Mouse (Mus musculus) heart, embryonic 12.5 days (tissue): ENCODE measurements around the gene Ttc23. TPM values are rescaled to one million over a fixed set of nuclear protein-coding genes. Genes with fewer than 3 reads are reported as not detected.
A peak's percentile ranks its signal among the peaks of the same experiment; 100 is the strongest.

Experiments
- ATAC-seq: fragments of 200-750 bp; cut with Nextera tagmentation; 2 replicates; pipeline ENCODE4 v1.8.0; 2017; ENCODE audit warnings: moderate TSS enrichment, moderate library complexity; ENCODE audit not compliant: insufficient number of reproducible peaks, low FRiP score
- H3K27ac ChIP-seq: fragments of 300-500 bp; sonication (generic); 2 replicates; pipeline ENCODE4 v1.5.1; 2016; ENCODE audit warnings: mild to moderate bottlenecking, moderate library complexity; ENCODE audit not compliant: poor library complexity, severe bottlenecking
- H3K27me3 ChIP-seq: fragments of 300-500 bp; sonication (generic); replicated peaks from 2 replicates; pipeline ENCODE4 v1.6.1; 2016; ENCODE audit warnings: mild to moderate bottlenecking, moderate library complexity
- H3K36me3 ChIP-seq: fragments of 300-500 bp; sonication (generic); 2 replicates; pipeline ENCODE4 v1.6.1; 2016; ENCODE audit warnings: mild to moderate bottlenecking, moderate library complexity
- H3K4me1 ChIP-seq: fragments of 300-500 bp; sonication (generic); replicated peaks from 2 replicates; pipeline ENCODE4 v1.6.1; 2016; ENCODE audit warnings: mild to moderate bottlenecking
- H3K4me2 ChIP-seq: fragments of 300-500 bp; sonication (generic); 2 replicates; pipeline ENCODE4 v1.6.1; 2016; ENCODE audit warnings: mild to moderate bottlenecking, moderate library complexity
- H3K4me3 ChIP-seq: fragments of 300-500 bp; sonication (generic); 2 replicates; pipeline ENCODE4 v1.5.1; 2016; ENCODE audit warnings: mild to moderate bottlenecking
- H3K9ac ChIP-seq: fragments of 300-500 bp; sonication (generic); 2 replicates; pipeline ENCODE4 v1.6.1; 2016; ENCODE audit warnings: mild to moderate bottlenecking, moderate library complexity
- H3K9me3 ChIP-seq: fragments of 300-500 bp; sonication (generic); replicated peaks from 2 replicates; pipeline ENCODE4 v1.6.1; 2016; ENCODE audit warnings: mild to moderate bottlenecking, moderate library complexity
- WGBS: fragments of 180-500 bp; shearing (Covaris S2); methylation state at CpG from one replicate; pipeline ENCODE4 v1.1.7; 2016; 5-methylcytosine and 5-hydroxymethylcytosine counted together
- microRNA-seq: library from miRNA; unstranded; fragments of <30 nt; microRNA quantifications from one replicate; pipeline ENCODE4, GENCODE M21; 2017
- polyA plus RNA-seq: library from polyadenylated mRNA; unstranded; fragments of >200 nt; fragmentation: Nextera tagmentation; extraction: Ambion mirVana; gene quantifications from 2 replicates; pipeline ENCODE4 v1.2.1, GENCODE M21; 2016

The Ttc23 gene
- polyA plus RNA-seq, 1 experiment from 2014 or later: 19.2 TPM

- H3K36me3 ChIP-seq: no peaks in the 10 kb centered on the region
- H3K9me3 ChIP-seq: 0 out of 2 replicates have a peak, but pooled peaks cover 4% of the 10 kb centered on the region
- no peak overlapping the region for H3K4me2 ChIP-seq
- H3K9ac ChIP-seq: no peak overlapping the region
- no peak for ATAC-seq
- H3K27me3 ChIP-seq: no peaks in the 10 kb centered on the region
- H3K4me1 ChIP-seq: peaks cover 26% of the 10 kb centered on the region
- no peak overlapping the region for H3K27ac ChIP-seq
- no peak overlapping the region for H3K4me3 ChIP-seq
- WGBS: 85% methylated on average over 4 of the region's 4 CpGs
These were observed 151.3 kb downstream of the Ttc23 start for GRCm38 (mm10) chr7:67798476-67798875.

- Histone ChIP-seq H3K9me3 (no peaks in the 10 kb centered on the region), H3K4me2 (no peak overlapping the region), H3K4me1 (peaks cover 31% of the 10 kb centered on the region), H3K4me3 (no peak overlapping the region), H3K9ac (no peak overlapping the region), H3K27me3 (no peaks in the 10 kb centered on the region), H3K27ac (no peak overlapping the region), H3K36me3 (no peaks in the 10 kb centered on the region)
- no peak for ATAC-seq
- WGBS: 78% methylated on average over 6 of the region's 6 CpGs
These were observed 153.3 kb downstream of the Ttc23 start for GRCm38 (mm10) chr7:67800547-67800946.

GRCm38 (mm10) chr7:67801022-67801421 is 153.8 kb downstream of the Ttc23 start:
- H3K27me3 ChIP-seq: no peaks in the 10 kb centered on the region
- H3K4me3 ChIP-seq: no peak overlapping the region
- WGBS: 38% methylated on average over 4 of the region's 4 CpGs

GRCm38 (mm10) chr7:67803015-67803856 is 156.0 kb downstream of the Ttc23 start:
- H3K27ac ChIP-seq: peak overlapping the region; percentile 28; the same call in 1 of the 2 replicates
- 15% methylated on average over 28 of the region's 28 CpGs for WGBS
- ATAC-seq: peak; percentile 76

More at GRCm38 (mm10) chr7:67801022-67801421, 153.8 kb downstream of the Ttc23 start:
- no peak overlapping the region for H3K4me2 ChIP-seq
- no peak overlapping the region for H3K27ac ChIP-seq
- no peaks in the 10 kb centered on the region for H3K9me3 ChIP-seq
- no peak for ATAC-seq
- no peak overlapping the region for H3K9ac ChIP-seq
- peaks cover 33% of the 10 kb centered on the region for H3K4me1 ChIP-seq
- H3K36me3 ChIP-seq: no peaks in the 10 kb centered on the region

GRCm38 (mm10) chr7:67803857-67804215 is 156.6 kb downstream of the Ttc23 start:
- H3K4me2 ChIP-seq: peak overlapping the region; percentile 80
- peak; percentile 44; the same call in 1 of the 2 replicates for ATAC-seq
- H3K27me3 ChIP-seq: no peaks in the 10 kb centered on the region
- no peaks in the 10 kb centered on the region for H3K9me3 ChIP-seq
- no peaks in the 10 kb centered on the region for H3K36me3 ChIP-seq
- H3K27ac ChIP-seq: no peak overlapping the region
- H3K4me1 ChIP-seq: peaks cover 19% of the 10 kb centered on the region
- H3K9ac ChIP-seq: peak overlapping the region; percentile 65
- WGBS: 13% methylated on average over 12 of the region's 13 CpGs
- H3K4me3 ChIP-seq: peak overlapping the region; percentile 41

More at GRCm38 (mm10) chr7:67803015-67803856, 156.0 kb downstream of the Ttc23 start:
- Histone ChIP-seq H3K4me1 (peaks cover 19% of the 10 kb centered on the region), H3K27me3 (no peaks in the 10 kb centered on the region), H3K9ac (peak overlapping the region; percentile 65), H3K36me3 (no peaks in the 10 kb centered on the region), H3K4me2 (peak overlapping the region; percentile 80), H3K9me3 (no peaks in the 10 kb centered on the region), H3K4me3 (peak overlapping the region; percentile 41)

Small RNA genes within 50 kb of the gene (microRNA-seq; reads per million reads assigned to microRNA genes)
- gene Gm23844: not detected

Other genes starting within 250 kb of the Ttc23 start
- 10.3 and 14.9 TPM in 2 replicates for gene Lrrc28, start 2.1 kb upstream of the Ttc23 start, polyA plus RNA-seq
- gene Synm, start 112.3 kb downstream of the Ttc23 start, polyA plus RNA-seq: 6.6 and 6.7 TPM in 2 replicates